Mouse (Mus musculus) Muller cell, postnatal 12 days (primary cell): ENCODE data around the gene Gast.
A peak's percentile ranks its signal among the peaks of the same experiment; 100 is the strongest.
"Not testable (repeated sequence)": the region's sequence is repeated elsewhere in the genome, so short reads cannot be mapped to it uniquely, and the experiment has no call there.

Source experiments
- DNase-seq: peaks from one replicate; pipeline ENCODE4 v3.0.0-alpha.2; 2015; ENCODE audit errors: inconsistent ontology term

Gene Gast

DNA sequence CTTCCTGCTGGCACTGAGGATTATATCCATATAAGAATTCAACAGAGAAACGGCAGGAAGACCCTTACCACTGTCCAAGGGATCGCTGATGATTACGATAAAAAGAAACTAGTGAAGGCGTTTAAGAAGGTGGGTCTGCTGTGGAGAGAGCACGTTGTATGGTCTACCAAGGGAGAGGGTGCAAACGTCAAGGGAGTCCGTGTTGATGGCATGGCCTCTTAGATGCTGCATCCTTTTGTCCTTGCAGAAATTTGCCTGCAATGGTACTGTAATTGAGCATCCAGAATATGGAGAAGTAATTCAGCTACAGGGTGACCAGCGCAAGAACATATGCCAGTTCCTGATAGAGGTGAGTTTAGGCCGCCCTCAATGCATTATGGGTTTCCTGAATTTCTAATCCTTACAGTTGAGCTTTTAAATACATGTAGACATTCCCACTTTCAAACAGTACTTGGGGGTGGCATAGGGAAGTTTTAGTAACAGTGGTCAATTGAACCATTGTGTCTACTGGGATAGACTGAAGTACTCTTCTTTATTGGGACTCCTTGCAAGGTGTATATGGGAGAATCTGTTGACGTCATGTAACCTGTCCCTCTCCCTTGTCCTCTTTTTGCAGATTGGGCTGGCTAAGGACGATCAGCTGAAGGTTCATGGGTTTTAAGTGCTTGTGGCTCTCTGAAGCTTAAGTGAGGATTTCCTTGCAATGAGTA is 13.4 kb upstream of the Gast start:
- DNase-seq = not testable (repeated sequence)

- not testable (repeated sequence) for DNase-seq
These were observed 12.5 kb upstream of the Gast start for GRCm38 (mm10) chr11:100321479-100322305.

DNA sequence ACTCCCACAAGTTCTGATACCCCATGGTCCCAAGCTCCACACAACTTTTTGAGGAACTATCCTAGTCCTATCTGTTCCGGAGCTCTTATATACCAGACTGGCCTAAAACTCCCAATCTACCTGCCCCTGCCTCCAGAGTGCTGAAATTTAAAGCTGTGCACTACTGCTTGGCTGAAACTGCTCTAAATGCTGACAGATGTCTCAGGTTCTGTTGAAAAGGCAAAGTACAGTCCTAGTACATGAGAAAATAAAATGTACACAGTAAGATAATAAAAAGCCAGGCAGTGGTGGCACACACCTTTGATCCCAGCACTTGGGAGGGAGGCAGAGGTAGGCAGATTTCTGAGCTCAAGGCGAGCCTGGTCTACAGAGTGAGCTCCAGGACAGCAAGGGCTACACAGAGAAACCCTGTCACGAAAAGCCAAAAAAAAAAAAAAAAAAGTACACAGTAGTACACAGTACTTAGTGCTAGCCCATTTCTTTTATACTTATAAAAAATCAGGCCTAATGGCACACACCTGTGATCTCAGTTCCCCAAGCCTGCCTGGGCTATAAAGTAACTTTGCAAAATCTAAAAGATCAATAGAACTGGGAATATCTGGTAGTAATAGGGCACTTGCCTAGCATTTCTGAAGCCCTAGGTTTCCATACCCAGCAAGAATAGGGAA is 11.5 kb upstream of the Gast start:
- DNase-seq = no peak

DNA sequence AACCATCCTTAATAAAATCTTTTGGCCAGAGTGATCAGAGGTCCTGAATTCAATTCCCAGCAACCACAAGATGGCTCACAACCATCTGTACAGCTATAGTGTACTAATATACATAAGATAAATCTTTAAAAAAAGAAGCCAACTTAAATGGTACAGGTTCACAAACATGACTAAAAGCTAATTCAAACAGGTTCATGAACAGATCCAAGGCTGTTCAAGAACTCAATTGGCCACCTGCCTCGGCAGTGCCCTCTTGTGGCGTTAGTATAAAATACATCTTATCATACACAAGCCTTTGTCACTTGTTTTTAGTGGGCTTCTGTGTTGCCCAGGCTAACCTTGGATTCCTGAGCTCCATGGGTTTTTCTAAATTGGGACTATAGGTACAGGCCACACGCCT is 10.6 kb upstream of the Gast start:
- DNase-seq = peak; percentile 54

DNA sequence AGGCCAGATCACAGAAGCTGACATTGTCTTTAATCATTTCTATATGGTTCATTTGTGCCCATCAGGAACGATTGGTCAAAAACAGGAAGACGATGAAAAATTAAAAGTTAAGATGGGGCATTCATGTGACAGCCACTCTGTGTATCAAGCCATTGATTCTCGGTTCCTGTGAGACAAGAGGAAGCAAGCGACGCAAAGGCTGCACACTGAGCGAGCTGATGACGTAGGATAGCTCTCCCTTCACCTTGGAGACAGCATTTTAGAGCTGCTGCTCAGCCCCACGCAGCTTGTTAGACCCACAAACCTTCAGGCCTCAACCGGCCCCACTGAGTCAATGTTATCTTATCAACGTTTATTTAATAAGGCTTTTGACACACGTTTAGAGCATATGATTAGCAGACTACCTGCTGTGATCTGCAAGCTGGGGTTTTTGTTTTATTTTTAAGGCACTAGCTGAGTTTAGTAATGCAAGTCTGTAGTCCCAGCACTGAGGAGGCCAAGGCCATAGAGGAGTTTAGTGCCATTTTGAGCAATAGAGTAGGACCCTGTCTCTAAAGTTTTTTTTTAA is 9.1 kb upstream of the Gast start:
- no peak for DNase-seq

- DNase-seq = no peak
These were observed 6.9 kb upstream of the Gast start for GRCm38 (mm10) chr11:100327316-100327715.

GRCm38 (mm10) chr11:100327761-100328160 is 6.4 kb upstream of the Gast start:
- DNase-seq = no peak

GRCm38 (mm10) chr11:100330235-100330634 is 4.0 kb upstream of the Gast start:
- DNase-seq = peak; percentile 70

DNA sequence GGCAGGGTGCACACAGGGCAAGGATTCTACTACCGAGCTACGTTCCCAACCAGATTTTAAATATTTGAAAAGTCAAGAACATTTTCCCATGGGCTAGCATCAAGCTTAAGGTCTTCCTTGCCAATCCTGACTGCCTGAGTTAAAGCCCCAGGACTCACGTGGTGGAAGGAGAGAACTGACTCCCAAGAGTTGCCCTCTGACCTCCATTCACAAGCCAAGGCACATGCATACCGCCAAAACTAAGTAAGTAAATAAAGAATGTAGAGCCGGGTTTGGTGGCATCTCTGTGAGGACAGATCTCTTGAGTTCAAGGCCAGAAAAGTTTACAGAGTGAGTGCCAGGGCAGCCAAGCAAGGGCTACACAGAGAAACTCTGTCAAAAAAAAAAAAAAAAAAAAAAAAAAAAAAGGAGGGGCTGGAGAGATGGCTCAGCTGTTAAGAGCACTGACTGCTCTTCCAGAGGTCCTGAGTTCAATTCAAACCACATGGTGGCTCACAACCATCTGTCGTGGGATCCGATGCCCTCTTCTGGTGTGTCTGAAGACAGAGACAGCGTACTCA is 3.3 kb upstream of the Gast start:
- not testable (repeated sequence) for DNase-seq

DNA sequence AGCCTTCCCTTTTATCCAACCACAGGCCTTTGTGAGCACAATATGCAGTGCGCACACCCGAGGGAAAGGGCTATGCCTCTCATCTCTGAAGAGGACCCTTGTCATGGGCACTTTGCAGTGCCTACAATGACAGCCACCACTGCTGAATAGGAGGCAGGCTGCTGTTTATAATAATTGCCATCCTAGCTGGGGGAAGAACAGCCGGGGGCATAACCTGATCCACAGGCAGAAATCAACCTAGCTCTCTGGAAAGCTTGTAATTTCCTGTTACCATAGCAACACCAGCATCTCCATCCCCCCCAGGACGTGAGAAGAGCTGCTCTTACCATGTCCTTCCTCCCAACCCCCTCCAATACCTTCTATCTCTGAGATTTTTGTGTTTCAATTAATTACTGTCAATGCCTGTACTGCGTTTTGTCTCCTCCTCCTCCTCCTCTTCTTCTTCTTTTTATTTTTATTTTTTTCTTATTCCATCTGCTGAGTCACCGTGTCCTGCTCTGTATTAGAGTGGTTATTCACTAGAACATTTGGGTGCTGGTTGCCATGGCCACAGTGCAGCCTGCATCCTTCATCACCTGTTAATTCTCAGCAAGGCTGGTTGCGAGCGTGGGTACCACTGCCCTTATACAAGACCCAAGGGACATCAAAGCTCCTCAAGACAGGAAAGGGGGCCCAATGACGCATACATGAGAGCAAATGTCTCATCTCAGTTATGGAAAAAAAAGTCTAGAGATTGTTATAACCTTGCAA is 1.3 kb upstream of the Gast start:
- DNase-seq = no peak

GRCm38 (mm10) chr11:100335731-100336130 is 1.5 kb downstream of the Gast start:
- no peak for DNase-seq

- no peak for DNase-seq
These were observed 10.1 kb downstream of the Gast start for GRCm38 (mm10) chr11:100344269-100344668.

- no peak for DNase-seq
These were observed 18.1 kb downstream of the Gast start for GRCm38 (mm10) chr11:100352076-100352857.

DNA sequence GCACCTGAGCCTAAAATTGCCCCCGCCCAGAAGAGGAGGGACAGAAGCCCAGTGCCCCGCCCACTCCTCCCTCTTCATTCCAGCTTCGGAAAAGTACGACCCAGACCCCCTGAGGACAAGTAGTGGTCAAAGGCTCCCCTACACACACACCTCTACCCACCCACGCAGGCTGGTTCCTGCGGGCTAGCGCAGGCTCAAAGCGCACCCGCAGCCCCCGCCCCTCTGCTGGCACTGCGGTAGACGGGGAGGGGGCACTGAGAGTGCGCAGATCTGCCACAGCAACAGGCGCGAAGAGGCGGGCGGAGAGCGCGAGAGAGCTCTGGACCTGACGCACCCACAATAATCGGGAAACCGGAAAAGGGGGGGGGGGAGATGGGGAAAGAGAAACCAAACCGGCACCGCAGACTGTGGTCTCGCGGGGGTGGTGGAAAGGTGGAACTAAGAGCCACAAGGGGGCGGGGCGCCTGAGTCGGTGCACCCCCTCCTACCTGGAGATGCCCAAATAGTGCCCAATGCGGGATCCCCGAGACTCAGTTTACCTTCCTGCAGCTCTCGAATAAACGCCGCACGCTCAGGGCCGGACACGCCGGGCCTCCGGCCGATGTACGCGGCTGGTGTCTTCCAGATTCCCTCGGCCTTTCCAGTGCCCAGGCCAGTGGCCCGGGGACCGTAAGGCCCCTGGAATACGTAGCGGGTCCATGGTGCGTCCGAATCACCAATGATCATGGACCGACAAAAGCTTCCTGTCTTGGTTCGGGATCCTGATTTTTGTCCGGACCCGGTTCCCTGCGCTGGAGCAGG is 21.1 kb downstream of the Gast start:
- peak; percentile 71 for DNase-seq

- DNase-seq = peak; percentile 86
These were observed 22.0 kb downstream of the Gast start, which contains the start of gene Hap1 for GRCm38 (mm10) chr11:100355972-100356818. Hap1 (minus strand) TSS chr11:100356128.

DNA sequence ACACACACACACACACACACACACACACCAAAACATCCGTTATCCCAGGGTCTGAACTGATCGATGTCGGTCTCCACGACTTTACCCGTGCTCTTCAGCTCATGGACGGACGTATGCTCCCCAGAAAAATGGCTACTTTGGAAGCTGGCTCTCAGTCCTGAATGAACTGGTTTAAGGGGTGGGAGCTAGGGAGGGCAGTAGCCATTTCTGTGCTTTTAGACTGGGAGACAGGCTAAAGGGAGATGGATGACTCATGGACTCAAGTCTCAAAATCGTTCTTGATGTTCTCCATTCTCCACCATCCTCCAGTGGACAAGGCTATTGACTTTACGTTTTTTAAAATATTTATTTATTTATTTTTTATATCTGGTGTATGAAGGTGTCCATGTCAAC is 22.6 kb downstream of the Gast start:
- peak; percentile 13 for DNase-seq

DNA sequence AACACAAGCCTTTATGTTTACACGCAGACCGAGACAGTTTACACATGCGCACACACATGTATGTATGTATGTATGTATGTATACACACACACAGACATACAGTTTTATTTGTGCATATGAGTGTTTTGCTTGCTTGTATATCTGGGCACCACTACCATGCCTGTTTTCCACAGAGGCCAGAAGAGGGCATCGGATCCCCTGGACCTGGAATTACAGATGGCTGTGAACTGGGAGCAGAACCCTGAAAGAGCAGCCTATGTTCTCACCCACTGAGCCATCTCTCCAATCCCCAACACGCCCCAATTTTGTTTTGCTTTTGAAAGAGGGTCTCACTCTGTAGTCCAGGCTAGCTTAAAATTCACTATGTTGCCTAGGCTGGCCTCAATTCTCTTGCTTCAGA is 23.2 kb downstream of the Gast start:
- no peak for DNase-seq

- no peak for DNase-seq
These were observed 26.0 kb downstream of the Gast start for GRCm38 (mm10) chr11:100360175-100360574.
